Mouse (Mus musculus) ES-E14 (cell line): ENCODE data around the gene Rpl34.

ENCODE experiments used
- HCFC1 ChIP-seq: IDR thresholded peaks from 2 replicates; pipeline ENCODE4 v1.6.1; 2012; ENCODE audit warnings: low read length, inconsistent platforms, borderline replicate concordance; ENCODE audit not compliant: insufficient read depth
- ZNF384 ChIP-seq: IDR thresholded peaks from 2 replicates; pipeline ENCODE4 v1.6.1; 2012; ENCODE audit warnings: low read depth, low read length, inconsistent platforms

- TF ChIP-seq ZNF384, result no peak
- TF ChIP-seq HCFC1, result no peak
These were observed 27.9 kb downstream of the Rpl34 start for GRCm38 (mm10) chr3:130702289-130702688.
